ENCODE assay signal across 18 mouse cellular contexts in the genomic region with DNA sequence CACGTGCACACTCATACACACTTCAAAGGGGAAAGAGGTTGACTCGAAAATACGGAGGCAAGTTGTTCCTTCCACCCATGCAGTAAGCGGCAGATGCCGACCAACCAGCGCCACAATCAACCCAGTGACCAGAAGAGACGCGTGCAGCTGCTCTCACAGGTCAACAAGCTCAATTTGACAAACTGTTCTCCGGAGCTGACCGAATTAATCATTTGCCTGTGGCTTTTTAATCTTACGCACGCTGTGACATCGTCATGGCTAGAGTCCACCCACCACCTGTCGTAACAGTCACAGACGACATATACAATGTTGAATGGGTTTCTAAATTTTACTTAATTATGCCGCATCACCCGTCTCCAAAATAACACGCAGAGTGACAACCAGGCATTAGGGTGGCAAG.
DNase-seq lines count a peak whose midpoint lies in the region; ATAC-seq and TF ChIP-seq lines count a peak whose summit lies in the region.
"Had no signal": no experiment of that assay in that cellular context is flagged by ENCODE, and none has a peak within 500 bp of the region (broad histone marks: within the 10 kb centered on the region; RNA-seq: fewer than 3 reads in every experiment).

No protein-coding gene starts in this region.

- DNase-seq in hindbrain, embryonic 14.5 days (ENCODE audit: low spot score): no peak
- no peak for DNase-seq in kidney, postnatal 0 days (ENCODE audit: low spot score)
- no peak for DNase-seq in kidney, adult 18-20 months
- DNase-seq in kidney, postnatal 25 days: peak; percentile 8 to 53
- no peak for DNase-seq in T-cell, adult 2 months (ENCODE audit: low spot score)
- DNase-seq: B cell, adult 2 months; cerebellum, adult 9-10 months; gastrocnemius, postnatal 25 days; lung, adult 18-20 months; lung, postnatal 14 days; midbrain, embryonic 14.5 days had no signal

- no peak overlapping the region for H3ac ChIP-seq in myocyte (ENCODE audit: control insufficient read depth, insufficient read length)

- no peak overlapping the region for H3K4me3 ChIP-seq in hindbrain, embryonic 15.5 days
- no peak overlapping the region for H3K4me3 ChIP-seq in hindbrain, embryonic 14.5 days (replicated peaks; ENCODE audit: low read length)
- H3K4me3 ChIP-seq in kidney, postnatal 0 days (replicated peaks; ENCODE audit: low read depth, low read length): no peak overlapping the region
- H3K4me3 ChIP-seq in myocyte: no peak overlapping the region
- H3K4me3 ChIP-seq: embryonic facial prominence, embryonic 12.5 days; forebrain, embryonic 15.5 days; intestine, embryonic 15.5 days; left cerebral cortex, adult 2 months had no signal

- H3K36me3 ChIP-seq in hindbrain, embryonic 15.5 days: no peaks in the 10 kb centered on the region
- no peaks in the 10 kb centered on the region for H3K36me3 ChIP-seq in hindbrain, embryonic 14.5 days (replicated peaks; ENCODE audit: control insufficient read depth, insufficient read depth)
- no peaks in the 10 kb centered on the region for H3K36me3 ChIP-seq in kidney, postnatal 0 days (ENCODE audit: insufficient read depth, low read length)
- H3K36me3 ChIP-seq in myocyte (ENCODE audit: control insufficient read depth, insufficient read depth): no peaks in the 10 kb centered on the region
- H3K36me3 ChIP-seq: embryonic facial prominence, embryonic 12.5 days; forebrain, embryonic 15.5 days; intestine, embryonic 15.5 days had no signal

- H3K27me3 ChIP-seq in hindbrain, embryonic 15.5 days: no peaks in the 10 kb centered on the region
- H3K27me3 ChIP-seq in hindbrain, embryonic 14.5 days (ENCODE audit: control insufficient read depth, insufficient read depth, low read length): no peaks in the 10 kb centered on the region
- H3K27me3 ChIP-seq in kidney, postnatal 0 days (ENCODE audit: insufficient read depth, low read length): no peaks in the 10 kb centered on the region
- H3K27me3 ChIP-seq in myocyte (ENCODE audit: control insufficient read depth, insufficient read depth, insufficient read length): no peaks in the 10 kb centered on the region
- H3K27me3 ChIP-seq: embryonic facial prominence, embryonic 12.5 days; forebrain, embryonic 15.5 days; intestine, embryonic 15.5 days had no signal

- H3K4me1 ChIP-seq in hindbrain, embryonic 15.5 days (replicated peaks): peaks cover 18% of the 10 kb centered on the region
- H3K4me1 ChIP-seq in hindbrain, embryonic 14.5 days (replicated peaks; ENCODE audit: control insufficient read depth, insufficient read depth, low read length): peaks cover 13% of the 10 kb centered on the region
- 0 out of 2 replicates have a peak, but pooled peaks cover 4% of the 10 kb centered on the region for H3K4me1 ChIP-seq in kidney, postnatal 0 days (replicated peaks; ENCODE audit: insufficient read depth, low read length)
- H3K4me1 ChIP-seq: embryonic facial prominence, embryonic 12.5 days; intestine, embryonic 15.5 days had no signal

- no peak overlapping the region for H3K9ac ChIP-seq in hindbrain, embryonic 15.5 days
- H3K9ac ChIP-seq in hindbrain, embryonic 14.5 days: no peak overlapping the region
- H3K9ac ChIP-seq in kidney, postnatal 0 days (ENCODE audit: low read depth, low read length): no peak overlapping the region
- H3K9ac ChIP-seq: embryonic facial prominence, embryonic 12.5 days; forebrain, embryonic 15.5 days; intestine, embryonic 15.5 days had no signal

- ATAC-seq in hindbrain, embryonic 15.5 days (ENCODE audit: low FRiP score, low read depth): 0 out of 2 replicates have a peak, but pooled peaks have one; percentile 28
- ATAC-seq in hindbrain, embryonic 14.5 days (ENCODE audit: low FRiP score): no peak
- ATAC-seq in kidney, postnatal 0 days (replicated peaks; ENCODE audit: low FRiP score, low read depth): 0 out of 2 replicates have a peak, but pooled peaks have one; percentile 10
- ATAC-seq: forebrain, embryonic 15.5 days; intestine, embryonic 15.5 days had no signal

- H3K4me2 ChIP-seq in hindbrain, embryonic 15.5 days: no peak overlapping the region
- H3K4me2 ChIP-seq in hindbrain, embryonic 14.5 days (replicated peaks): no peak overlapping the region
- no peak overlapping the region for H3K4me2 ChIP-seq in kidney, postnatal 0 days (ENCODE audit: low read length)
- no peak overlapping the region for H3K4me2 ChIP-seq in myocyte (ENCODE audit: low read depth)
- H3K4me2 ChIP-seq: embryonic facial prominence, embryonic 12.5 days; forebrain, embryonic 15.5 days; intestine, embryonic 15.5 days had no signal

- H3K79me2 ChIP-seq in myocyte (ENCODE audit: control insufficient read depth, insufficient read depth): no peaks in the 10 kb centered on the region

- no peak for TF ChIP-seq POLR2A in myocyte (IDR thresholded peaks at IDR 0.05; ENCODE audit: insufficient read length, low read depth)

- H3K9me3 ChIP-seq in hindbrain, embryonic 15.5 days: no peaks in the 10 kb centered on the region
- no peaks in the 10 kb centered on the region for H3K9me3 ChIP-seq in hindbrain, embryonic 14.5 days (ENCODE audit: control insufficient read depth, low read length)
- H3K9me3 ChIP-seq in kidney, postnatal 0 days (replicated peaks; ENCODE audit: low read length): no peaks in the 10 kb centered on the region
- H3K9me3 ChIP-seq: embryonic facial prominence, embryonic 12.5 days; forebrain, embryonic 15.5 days; intestine, embryonic 15.5 days had no signal

- no peak overlapping the region for H3K27ac ChIP-seq in hindbrain, embryonic 15.5 days (replicated peaks)
- no peak overlapping the region for H3K27ac ChIP-seq in hindbrain, embryonic 14.5 days
- H3K27ac ChIP-seq in kidney, postnatal 0 days: no peak overlapping the region
- H3K27ac ChIP-seq: embryonic facial prominence, embryonic 12.5 days; forebrain, embryonic 15.5 days; intestine, embryonic 15.5 days; left cerebral cortex, adult 2 months; stomach, postnatal 0 days had no signal

- 60% methylated on average over 18 of the region's 18 CpGs for WGBS in hindbrain, embryonic 15.5 days
- WGBS in hindbrain, embryonic 14.5 days: 53% methylated on average over 18 of the region's 18 CpGs
- 59% methylated on average over 18 of the region's 18 CpGs for WGBS in kidney, postnatal 0 days

- no peak for TF ChIP-seq CTCF in kidney, postnatal 0 days (IDR thresholded peaks at IDR 0.05; ENCODE audit: low read depth)

TF ChIP-seq in myocyte, 11 proteins besides CTCF, POLR2A, EP300 and RAD21:
- TF ChIP-seq REST (IDR thresholded peaks at IDR 0.05; ENCODE audit: insufficient read depth, insufficient read length) (no peak), MYOD1 (IDR thresholded peaks at IDR 0.05; ENCODE audit: control insufficient read depth in 1 of 3, insufficient read length in 2 of 3, low read depth in 2 of 3) (peak in 2 of 3 experiments; percentile 17 to 30)

Comparison
In these comparisons a context has a peak if more than half of its experiments do, and no peak if none do; other contexts are left out.
1. DNase-seq: peak in kidney, postnatal 25 days (2 of 2); none in hindbrain, embryonic 14.5 days (single experiment), kidney, postnatal 0 days (single experiment), kidney, adult 18-20 months (single experiment) and T-cell, adult 2 months (single experiment).